Mouse (Mus musculus) ES-Bruce4 (cell line): ENCODE measurements around the gene Ctbs. TPM values are rescaled to one million over a fixed set of nuclear protein-coding genes. Genes with fewer than 3 reads are reported as not detected.

Source experiments
- H3K27ac ChIP-seq: 2 replicates; pipeline ENCODE4 v1.5.1; 2012; ENCODE audit warnings: low read length, inconsistent platforms; ENCODE audit not compliant: insufficient read depth
- H3K27me3 ChIP-seq: 2 replicates; pipeline ENCODE4 v1.6.1; 2012; ENCODE audit warnings: mild to moderate bottlenecking, low read length, inconsistent platforms; ENCODE audit not compliant: control insufficient read depth, poor library complexity, insufficient read depth, severe bottlenecking
- H3K36me3 ChIP-seq: 2 replicates; pipeline ENCODE4 v1.6.1; 2012; ENCODE audit warnings: inconsistent platforms, mild to moderate bottlenecking, low read length, moderate library complexity; ENCODE audit not compliant: control insufficient read depth, poor library complexity, insufficient read depth, severe bottlenecking
- H3K4me1 ChIP-seq: one replicate; pipeline ENCODE4 v1.8.1; 2011; ENCODE audit warnings: low read length; ENCODE audit not compliant: control insufficient read depth, insufficient read depth
- H3K4me3 ChIP-seq: 2 replicates; pipeline ENCODE4 v1.5.1; 2011; ENCODE audit warnings: low read depth, mild to moderate bottlenecking, low read length
- H3K9ac ChIP-seq: 2 replicates; pipeline ENCODE4 v1.6.1; 2012; ENCODE audit warnings: low read depth, mild to moderate bottlenecking, inconsistent platforms; ENCODE audit not compliant: poor library complexity, severe bottlenecking
- H3K9me3 ChIP-seq: replicated peaks from 2 replicates; pipeline ENCODE4 v1.6.1; 2012; ENCODE audit warnings: mild to moderate bottlenecking, low read length, inconsistent platforms; ENCODE audit not compliant: control insufficient read depth, poor library complexity, insufficient read depth, severe bottlenecking
- CTCF ChIP-seq: IDR thresholded peaks from one replicate; pipeline ENCODE4 v1.8.1; 2011; ENCODE audit warnings: low read depth, low read length
- EP300 ChIP-seq: IDR thresholded peaks from 2 replicates; pipeline ENCODE4 v1.6.1; 2011; ENCODE audit warnings: low read depth, low read length; ENCODE audit not compliant: insufficient read depth
- POLR2A ChIP-seq: IDR thresholded peaks from one replicate; pipeline ENCODE4 v1.8.1; 2011; ENCODE audit warnings: low read length; ENCODE audit not compliant: insufficient read depth
- polyA plus RNA-seq: library from polyadenylated mRNA; stranded (reverse); fragments of >200 nt; gene quantifications from 2 replicates; pipeline ENCODE4 v1.2.4, GENCODE M21; 2011; ENCODE audit warnings: low read depth; ENCODE audit not compliant: missing spikeins, insufficient read depth, insufficient read length

Ctbs gene
- polyA plus RNA-seq, 1 experiment, result 15.1 TPM

DNA sequence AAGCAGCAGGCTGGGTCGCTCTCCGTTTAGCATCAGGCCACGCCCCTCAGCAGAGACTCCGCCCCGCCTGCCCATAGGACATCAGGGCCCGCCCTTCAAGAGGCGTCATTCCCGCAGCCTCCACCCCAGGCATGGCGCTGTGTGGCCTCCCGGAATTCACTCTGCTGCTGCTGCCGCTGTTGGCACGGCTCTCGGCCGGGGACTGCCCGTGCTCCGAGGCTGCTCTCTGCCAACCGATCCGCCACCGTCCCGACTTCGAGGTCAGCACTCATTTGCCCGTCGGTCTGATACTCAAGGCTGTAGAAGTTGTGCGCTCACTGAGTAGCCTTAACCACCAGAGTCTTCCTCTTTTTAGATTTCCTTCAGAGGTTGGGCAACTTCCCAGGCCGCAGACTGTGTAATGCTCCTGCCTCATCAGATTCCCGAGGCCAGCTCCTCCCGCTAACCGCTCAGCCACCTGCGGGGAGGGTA lies 811 bp downstream of the Ctbs start:
- Histone ChIP-seq H3K27me3 (no peaks in the 10 kb centered on the region), H3K4me3 (peak overlapping the region; percentile 76), H3K9me3 (no peaks in the 10 kb centered on the region), H3K27ac (no peak overlapping the region), H3K9ac (peak overlapping the region; percentile 21), H3K4me1 (no peaks in the 10 kb centered on the region), H3K36me3 (no peaks in the 10 kb centered on the region)
- TF ChIP-seq POLR2A, result peak; percentile 92
- TF ChIP-seq CTCF, result no peak

DNA sequence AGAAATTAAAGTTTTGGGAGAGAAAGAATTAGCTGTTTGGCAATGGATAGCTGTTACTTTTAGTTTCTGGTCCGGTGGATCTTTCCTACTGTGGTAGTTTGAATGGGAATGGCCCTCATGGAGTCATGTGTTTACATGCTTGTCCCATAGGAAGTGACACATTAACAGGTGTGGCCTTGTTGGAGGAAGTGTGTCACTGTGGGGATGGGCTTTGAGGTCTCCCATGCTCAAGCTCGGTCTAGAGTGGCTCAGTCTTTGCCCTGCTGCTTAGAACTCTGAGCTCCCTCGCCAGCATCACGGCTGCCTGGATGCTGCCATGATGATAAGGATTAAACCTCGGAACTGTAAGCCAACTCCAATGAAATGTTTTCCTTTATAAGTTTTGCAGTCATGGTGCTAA lies 1.8 kb downstream of the Ctbs start:
- H3K4me1 ChIP-seq, result no peaks in the 10 kb centered on the region
- no peak overlapping the region for H3K27ac ChIP-seq
- no peaks in the 10 kb centered on the region for H3K36me3 ChIP-seq
- TF ChIP-seq EP300 (no peak), CTCF (no peak), POLR2A (no peak)
- no peaks in the 10 kb centered on the region for H3K27me3 ChIP-seq
- no peaks in the 10 kb centered on the region for H3K9me3 ChIP-seq
- H3K9ac ChIP-seq, result no peak overlapping the region
- H3K4me3 ChIP-seq, result no peak overlapping the region; the same call in 1 of the 2 replicates

DNA sequence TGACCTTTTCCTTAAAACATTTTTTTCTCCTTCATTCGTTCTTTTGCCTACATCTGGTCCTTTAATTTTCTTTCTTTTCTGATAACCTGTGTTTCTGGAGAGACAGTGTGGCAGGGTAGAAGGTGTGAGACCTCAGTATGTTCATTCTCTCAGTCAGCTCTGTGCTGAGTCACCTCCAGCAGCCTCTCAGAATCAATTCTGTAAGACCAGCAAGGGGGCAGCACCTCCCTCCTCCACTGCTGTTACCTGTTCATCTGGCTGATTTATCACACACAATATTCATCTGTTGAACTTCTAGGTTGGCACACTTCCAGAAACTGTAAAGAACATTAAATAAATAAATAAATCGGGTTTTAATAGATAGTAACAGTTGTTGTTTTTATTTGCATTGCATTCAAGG lies 13.3 kb downstream of the Ctbs start:
- Histone ChIP-seq H3K4me1 (no peaks in the 10 kb centered on the region), H3K27ac (no peak overlapping the region), H3K36me3 (no peaks in the 10 kb centered on the region), H3K9ac (no peak overlapping the region), H3K9me3 (no peaks in the 10 kb centered on the region), H3K27me3 (no peaks in the 10 kb centered on the region), H3K4me3 (no peak overlapping the region)
- TF ChIP-seq EP300 (no peak), CTCF (peak; percentile 33)

DNA sequence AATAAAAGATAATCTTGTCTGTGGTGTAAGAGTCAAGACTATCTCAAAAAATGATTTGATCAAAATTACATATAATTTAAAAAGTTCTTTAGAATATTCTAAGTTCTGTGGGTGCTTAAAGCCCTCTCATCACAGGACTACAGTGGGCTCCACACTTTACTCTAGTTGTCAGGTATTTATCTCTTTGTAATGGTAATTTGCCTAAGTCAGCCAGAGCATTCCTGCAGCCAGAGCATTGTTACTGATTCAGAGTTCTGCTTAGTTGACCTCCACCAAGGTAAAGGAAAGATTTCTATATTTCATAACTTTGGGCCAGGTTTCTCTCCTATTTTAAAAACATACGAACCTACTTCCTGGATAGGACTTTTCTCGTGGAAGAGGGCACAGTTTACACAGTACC lies 19.6 kb downstream of the Ctbs start:
- H3K9me3 ChIP-seq, result no peaks in the 10 kb centered on the region
- H3K4me3 ChIP-seq, result no peak overlapping the region
- H3K9ac ChIP-seq, result no peak overlapping the region
- H3K27me3 ChIP-seq, result no peaks in the 10 kb centered on the region
- H3K4me1 ChIP-seq, result no peaks in the 10 kb centered on the region
- no peaks in the 10 kb centered on the region for H3K36me3 ChIP-seq
- H3K27ac ChIP-seq, result no peak overlapping the region
- no peak for TF ChIP-seq POLR2A
- TF ChIP-seq EP300, result no peak
- no peak for TF ChIP-seq CTCF

DNA sequence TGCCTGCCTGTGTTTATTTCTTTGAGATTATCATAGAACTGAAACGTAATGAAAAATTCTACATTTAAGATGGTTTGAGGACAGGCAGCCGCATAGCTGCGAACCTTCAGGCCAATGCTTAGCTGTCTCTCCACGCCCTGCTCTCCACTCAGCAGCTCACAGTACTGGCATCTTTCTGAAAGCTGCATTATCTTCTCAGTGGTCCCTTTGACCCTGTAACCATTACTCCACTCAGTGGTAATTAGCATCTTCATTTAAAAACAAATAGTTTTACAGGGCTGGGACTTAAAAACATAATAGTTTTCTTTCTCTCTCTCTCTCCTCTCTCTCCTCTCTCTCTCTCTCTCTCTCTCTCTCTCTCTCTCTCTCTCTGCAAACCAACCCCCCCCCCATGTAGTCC lies 23.1 kb downstream of the Ctbs start:
- no peak overlapping the region for H3K4me3 ChIP-seq
- no peaks in the 10 kb centered on the region for H3K9me3 ChIP-seq
- no peaks in the 10 kb centered on the region for H3K4me1 ChIP-seq
- 0 out of 2 replicates have a peak overlapping the region, but pooled peaks have one; percentile 2 for H3K27ac ChIP-seq
- no peaks in the 10 kb centered on the region for H3K36me3 ChIP-seq
- no peak for TF ChIP-seq CTCF
- no peak for TF ChIP-seq EP300
- no peak for TF ChIP-seq POLR2A
- H3K9ac ChIP-seq, result no peak overlapping the region
- H3K27me3 ChIP-seq, result no peaks in the 10 kb centered on the region

DNA sequence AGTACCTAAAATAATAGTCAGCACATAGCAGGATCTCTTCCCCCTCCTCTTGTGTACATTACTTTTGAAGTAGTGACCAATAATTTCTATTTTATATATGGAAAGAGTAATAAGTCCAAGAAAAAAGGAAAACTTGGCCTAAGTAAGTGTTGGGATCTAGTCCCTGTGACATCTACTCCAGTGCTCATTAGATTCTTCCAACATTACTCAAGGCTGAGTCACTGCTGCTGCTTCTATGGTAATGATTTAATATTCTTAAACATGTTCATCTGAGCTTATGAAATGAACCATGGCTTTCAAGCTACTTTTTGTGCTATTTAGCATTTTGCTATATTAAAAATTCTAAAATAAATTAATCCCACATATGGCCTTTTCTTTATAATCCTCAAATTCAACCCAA lies 24.1 kb downstream of the Ctbs start:
- H3K4me1 ChIP-seq, result no peaks in the 10 kb centered on the region
- H3K36me3 ChIP-seq, result no peaks in the 10 kb centered on the region
- H3K27me3 ChIP-seq, result no peaks in the 10 kb centered on the region
- H3K9ac ChIP-seq, result no peak overlapping the region
- no peak overlapping the region for H3K4me3 ChIP-seq
- H3K9me3 ChIP-seq, result no peaks in the 10 kb centered on the region
- no peak for TF ChIP-seq CTCF
- no peak for TF ChIP-seq POLR2A
- no peak for TF ChIP-seq EP300
- H3K27ac ChIP-seq, result no peak overlapping the region

DNA sequence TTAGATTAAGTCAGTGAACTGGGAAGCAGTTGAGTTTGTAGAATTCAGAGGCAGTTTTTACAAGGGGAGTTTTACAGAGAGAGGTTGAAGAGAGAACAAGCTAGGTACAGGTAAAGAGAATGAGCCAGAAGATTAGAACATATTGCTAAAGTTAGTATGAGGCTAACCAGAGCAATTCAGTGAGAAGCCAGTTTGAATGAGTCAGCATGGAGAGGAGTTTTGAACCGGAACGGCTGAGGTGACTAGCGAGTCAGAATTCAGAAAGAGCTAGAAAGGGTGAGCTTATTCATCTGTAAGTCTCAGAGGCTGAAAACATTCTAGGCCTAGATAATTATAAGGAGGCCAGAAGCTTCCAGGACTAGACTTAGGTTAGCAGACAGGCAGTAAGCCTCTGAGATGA lies 24.8 kb downstream of the Ctbs start:
- no peaks in the 10 kb centered on the region for H3K9me3 ChIP-seq
- no peaks in the 10 kb centered on the region for H3K36me3 ChIP-seq
- H3K4me3 ChIP-seq, result no peak overlapping the region
- no peaks in the 10 kb centered on the region for H3K27me3 ChIP-seq
- no peaks in the 10 kb centered on the region for H3K4me1 ChIP-seq
- H3K27ac ChIP-seq, result no peak overlapping the region
- H3K9ac ChIP-seq, result no peak overlapping the region
- TF ChIP-seq POLR2A (no peak), EP300 (no peak), CTCF (no peak)
